Mouse (Mus musculus) cortical plate, adult 2 months (tissue): Measurements from ENCODE around the gene Plppr5.

Source experiments
- CTCF ChIP-seq: fragments of 200-500 bp; IDR thresholded peaks from 2 replicates; pipeline ENCODE4 v1.5.1; 2011; ENCODE audit warnings: mild to moderate bottlenecking, control low read depth, low read length; ENCODE audit not compliant: insufficient read depth; ENCODE audit errors: extremely low read depth
- POLR2A ChIP-seq: fragments of 200-500 bp; IDR thresholded peaks from 2 replicates; pipeline ENCODE4 v1.6.1; 2011; ENCODE audit warnings: mild to moderate bottlenecking, low read length, control low read depth; ENCODE audit not compliant: insufficient read depth; ENCODE audit errors: extremely low read depth

DNA sequence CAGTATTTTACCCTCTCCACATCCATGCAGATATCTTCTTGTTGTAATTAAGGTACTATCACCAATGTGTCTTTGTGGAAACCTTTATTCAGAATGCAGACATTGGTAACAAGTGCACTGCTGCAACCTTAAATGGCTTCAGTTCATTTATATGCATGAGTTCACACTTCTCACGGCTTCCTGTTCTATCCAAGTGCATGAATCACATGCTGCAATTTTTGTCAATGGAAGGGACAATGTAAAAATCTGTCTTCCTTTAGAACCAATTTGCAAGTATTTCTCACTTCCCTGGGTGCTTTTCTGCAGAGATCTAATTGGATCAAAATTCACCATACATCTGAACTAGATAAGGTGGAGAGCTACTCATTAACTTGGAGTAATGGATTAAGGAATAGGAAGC, 27.8 kb downstream of the Plppr5 start:
- TF ChIP-seq POLR2A (no peak), CTCF (no peak)
